Mouse (Mus musculus) spleen, postnatal 10 days (tissue): ENCODE measurements around the gene Tmem231.

Experiments
- DNase-seq, 2 experiments: peaks; one replicate each; pipeline ENCODE4 v3.0.0; 2021 to 2022; ENCODE audit warnings: low spot score in 2 of 2

Gene Tmem231

DNA sequence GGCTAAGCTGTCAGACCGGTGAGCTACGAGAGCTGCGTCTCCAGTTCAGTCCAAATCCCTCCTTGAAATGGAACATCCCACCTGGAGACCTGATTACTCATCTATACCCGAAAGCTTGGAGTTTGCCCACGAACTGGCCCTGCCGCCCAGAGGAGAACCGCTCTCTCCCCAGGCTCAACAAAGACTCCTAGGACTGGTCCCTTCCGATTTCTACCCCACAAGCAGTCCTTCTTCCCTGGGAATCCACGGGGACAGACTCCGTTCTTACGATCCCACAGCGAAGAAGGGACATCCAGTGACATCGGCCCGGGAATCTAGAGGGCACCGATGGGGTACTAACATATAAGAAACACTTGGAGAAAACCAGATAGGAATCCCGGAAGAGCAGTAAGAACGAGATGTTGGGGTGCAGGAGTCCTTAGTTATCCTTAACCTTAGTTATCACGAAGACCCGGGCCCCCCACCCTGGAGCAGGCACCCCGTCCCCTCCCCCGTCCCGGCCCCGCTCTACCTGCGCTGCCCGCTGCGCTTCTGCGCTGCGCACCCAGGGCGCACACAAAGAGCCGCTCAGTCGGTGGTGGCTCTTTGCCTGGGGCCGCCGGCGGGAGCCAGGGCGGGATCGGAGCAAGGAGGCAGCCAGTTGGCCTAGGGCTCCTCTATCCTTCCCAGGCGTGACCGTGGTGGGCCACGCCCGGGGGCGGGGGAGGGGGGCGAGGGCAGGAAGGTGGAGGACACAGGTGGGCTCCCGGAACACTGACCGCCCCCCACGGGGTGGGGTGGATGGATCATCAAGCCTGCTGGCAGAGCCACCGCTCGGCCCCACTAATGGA is 23.8 kb downstream of the Tmem231 start, which contains the start of gene Chst5:
TSS of gene Chst5 (minus strand) at position 827 of the 830 bp plus-strand sequence.
- DNase-seq: no peak

- no peak for DNase-seq
These were observed 28.1 kb downstream of the Tmem231 start for GRCm38 (mm10) chr8:111905500-111906121.

DNA sequence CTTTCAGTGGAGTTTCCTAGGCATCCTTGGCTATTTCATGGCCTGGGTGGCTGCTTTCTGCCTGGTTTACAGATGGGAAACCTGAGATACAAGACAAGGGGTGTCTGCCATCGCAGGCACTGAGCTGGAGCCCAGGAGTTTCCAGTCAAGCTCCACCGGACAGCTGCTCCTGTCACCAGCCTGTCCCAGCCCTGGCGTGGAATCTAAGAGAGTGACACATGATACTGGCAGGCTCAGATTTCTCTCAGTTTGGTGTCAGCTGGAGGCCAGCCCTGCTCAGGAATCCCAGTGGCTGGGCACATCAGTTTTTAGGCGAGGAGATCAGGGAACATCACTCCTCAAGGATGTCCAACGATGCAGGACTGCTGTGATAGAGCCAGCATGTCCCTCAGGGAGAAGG is 31.6 kb downstream of the Tmem231 start:
- DNase-seq: no peak

DNA sequence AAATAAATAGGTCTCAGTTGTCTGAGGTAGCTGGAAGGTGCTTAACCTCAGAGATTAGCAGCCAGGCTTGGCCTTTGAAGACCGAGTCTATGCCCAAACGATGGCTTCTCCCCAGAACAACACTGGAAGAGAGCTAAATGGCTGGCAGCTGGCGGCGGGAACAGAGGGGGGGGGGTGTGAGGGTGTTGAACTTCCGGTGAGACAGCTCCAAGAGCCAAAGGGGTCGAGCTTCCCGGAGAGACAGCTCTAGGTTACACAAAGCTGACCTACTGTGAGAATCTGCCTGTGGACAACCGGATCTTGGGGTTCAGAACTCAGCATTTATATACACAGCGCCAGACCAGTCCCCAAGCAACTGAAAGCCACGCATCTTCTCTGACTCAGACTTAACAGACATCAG is 35.1 kb downstream of the Tmem231 start:
- no peak for DNase-seq

DNA sequence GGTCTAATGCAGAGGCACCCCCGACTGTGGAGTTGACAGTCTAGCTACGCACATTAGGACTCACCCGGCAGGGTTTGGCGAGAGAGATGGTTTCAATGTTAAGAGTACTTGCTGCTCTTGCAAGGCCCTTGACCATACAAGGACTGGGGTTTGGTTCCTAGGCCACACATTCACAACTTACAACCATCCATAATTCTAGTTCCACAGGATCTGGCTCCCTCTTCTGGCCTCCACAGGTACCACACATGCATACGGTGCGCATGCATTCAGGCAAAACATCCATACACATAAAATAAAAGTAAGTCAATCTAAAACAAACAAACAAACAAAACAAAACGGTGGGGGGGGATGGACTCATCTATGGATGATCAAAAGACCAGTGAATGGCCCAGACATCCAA is 38.7 kb downstream of the Tmem231 start:
- no peak for DNase-seq

DNA sequence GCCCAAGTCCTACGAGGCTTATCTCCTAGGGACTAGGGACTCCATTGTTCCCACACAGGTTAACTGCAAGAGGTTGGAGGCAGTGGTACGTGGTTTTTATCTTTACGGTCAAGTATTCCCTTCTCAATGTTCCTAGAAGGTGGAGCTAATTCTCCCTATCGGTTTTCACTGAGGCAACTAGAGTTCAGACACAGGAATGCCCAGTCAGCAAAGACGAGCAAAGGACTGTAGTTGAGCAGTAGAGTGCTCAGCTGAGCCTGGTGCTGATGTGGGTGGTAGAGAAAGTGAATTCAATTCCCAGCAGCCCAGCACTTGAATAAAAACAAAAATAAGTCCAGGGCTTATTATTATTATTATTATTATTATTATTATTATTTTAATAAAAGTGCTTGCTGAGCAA is 41.1 kb downstream of the Tmem231 start:
- no peak for DNase-seq

- DNase-seq: no peak
These were observed 41.7 kb downstream of the Tmem231 start for GRCm38 (mm10) chr8:111891983-111892382.

- no peak for DNase-seq
These were observed 42.8 kb downstream of the Tmem231 start for GRCm38 (mm10) chr8:111890911-111891303.

GRCm38 (mm10) chr8:111889931-111890910 is 43.5 kb downstream of the Tmem231 start:
- DNase-seq: no peak

- DNase-seq: no peak
These were observed 45.5 kb downstream of the Tmem231 start for GRCm38 (mm10) chr8:111888091-111888650.

- no peak for DNase-seq
These were observed 46.2 kb downstream of the Tmem231 start for GRCm38 (mm10) chr8:111887479-111887878.

- no peak for DNase-seq
These were observed 50.1 kb downstream of the Tmem231 start for GRCm38 (mm10) chr8:111883615-111884014.

DNA sequence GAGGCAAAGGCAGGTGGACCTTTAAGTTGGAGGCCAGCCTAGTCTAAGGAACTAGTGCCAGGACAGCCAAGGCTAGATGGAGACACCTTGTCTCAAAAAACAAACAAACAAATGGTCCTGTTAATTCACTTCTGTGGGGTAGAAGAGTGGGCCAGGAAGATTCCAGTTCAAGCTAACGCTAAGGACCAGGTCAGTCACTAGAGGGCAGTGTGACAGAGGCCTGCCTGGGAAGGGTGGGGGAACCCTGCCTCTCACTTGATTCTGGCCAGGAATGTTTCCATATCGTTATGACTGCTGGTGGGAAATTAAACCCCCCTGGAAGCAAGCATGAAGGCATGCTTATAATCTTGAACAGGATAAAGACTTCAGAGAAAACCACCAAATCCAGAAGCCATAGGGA is 52.1 kb downstream of the Tmem231 start:
- peak in 1 of 2 experiments; percentile 63 for DNase-seq

GRCm38 (mm10) chr8:111877711-111878110 is 56.0 kb downstream of the Tmem231 start:
- DNase-seq: no peak

DNA sequence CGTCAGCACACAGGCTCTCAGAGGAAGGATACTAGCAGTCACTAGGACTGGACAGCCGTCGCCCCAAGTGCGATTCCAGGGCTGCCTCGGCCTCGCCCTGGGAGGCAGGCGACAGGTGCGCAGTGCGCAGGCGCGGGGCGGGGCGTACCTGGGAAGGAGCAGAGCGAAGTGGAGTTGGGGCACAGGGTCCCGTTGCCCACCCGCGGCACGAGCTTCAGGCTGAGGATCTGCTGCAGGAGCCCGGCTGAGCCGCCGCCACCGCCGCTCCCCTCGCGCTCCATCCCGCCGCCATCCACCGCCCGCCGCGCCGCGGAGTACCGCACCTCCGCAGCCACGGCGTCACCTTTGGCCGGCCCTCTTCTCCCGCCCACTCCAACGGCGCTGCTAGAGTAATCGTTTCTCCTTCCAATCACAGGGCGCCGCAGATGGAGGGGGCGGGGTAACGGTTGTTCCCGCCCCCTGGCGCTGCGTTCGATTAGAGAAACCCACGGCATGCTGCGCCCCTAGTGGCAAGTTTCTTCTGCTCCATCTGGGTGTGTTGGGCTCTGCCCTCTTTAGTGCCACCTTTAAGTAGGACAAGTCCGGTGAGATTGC is 57.2 kb downstream of the Tmem231 start, which contains the start of gene Tmem170:
TSS of gene Tmem170 (minus strand) at position 396 of the 594 bp plus-strand sequence.
- DNase-seq: peak; percentile 97 to 99

DNA sequence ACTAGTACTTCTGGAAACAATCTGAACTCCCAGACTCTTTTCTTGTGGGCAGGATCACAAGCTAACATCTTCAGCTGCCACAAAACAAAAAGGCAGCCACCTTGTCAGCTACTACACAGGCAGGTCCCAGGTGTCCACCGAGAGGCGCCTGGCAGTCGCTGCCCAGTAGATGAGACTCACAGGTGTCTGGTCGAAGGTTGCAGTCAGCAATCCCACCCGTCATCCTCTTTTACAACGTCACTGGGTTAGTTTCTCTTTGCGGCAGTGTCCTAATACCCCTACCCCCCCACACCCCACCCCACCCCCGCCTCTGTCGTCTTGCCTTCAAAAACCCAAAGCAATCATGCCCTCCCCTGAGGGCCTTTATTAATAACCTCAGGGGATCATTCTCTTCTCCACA is 57.9 kb downstream of the Tmem231 start:
- DNase-seq: no peak

GRCm38 (mm10) chr8:111871278-111871677 is 62.4 kb downstream of the Tmem231 start:
- no peak for DNase-seq

DNA sequence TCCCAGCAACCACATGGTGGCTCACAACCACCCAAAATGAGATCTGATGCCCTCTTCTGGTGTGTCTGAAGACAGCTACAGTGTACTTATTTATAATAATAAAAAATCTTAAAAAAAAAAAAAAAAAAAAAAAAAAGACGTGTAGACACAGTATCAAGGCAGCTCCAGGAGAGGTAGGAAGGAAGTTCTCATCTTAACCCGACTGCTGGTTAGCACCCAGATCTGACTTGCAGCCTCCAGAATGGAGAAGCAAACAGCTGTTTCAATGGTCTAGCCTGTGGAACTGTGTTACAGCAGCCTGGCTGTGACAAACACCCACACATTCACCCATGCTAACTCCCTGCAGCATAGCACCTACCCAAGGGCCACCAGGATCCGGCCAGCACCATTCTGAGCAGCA is 63.3 kb downstream of the Tmem231 start:
- DNase-seq: no peak

GRCm38 (mm10) chr8:111868664-111869063 is 65.0 kb downstream of the Tmem231 start:
- no peak for DNase-seq

GRCm38 (mm10) chr8:111865857-111866256 is 67.8 kb downstream of the Tmem231 start:
- DNase-seq: no peak
